Mouse (Mus musculus) ZHBTc4 (cell line): ENCODE measurements around the gene Gm21876.
"Not testable (repeated sequence)": the region's sequence is repeated elsewhere in the genome, so short reads cannot be mapped to it uniquely, and the experiment has no call there.

Experiments
- DNase-seq: peaks from one replicate; pipeline ENCODE4 v3.0.0-alpha.2; 2011; ENCODE audit warnings: low read depth, low spot score

Gm21876 gene

GRCm38 (mm10) chrX:21175553-21175952, at the start of gene Gm21876:
Gm21876 (minus strand) TSS chrX:21175653.
- no peak for DNase-seq

GRCm38 (mm10) chrX:21220422-21220821, 45.0 kb upstream of the Gm21876 start:
- no peak for DNase-seq

- not testable (repeated sequence) for DNase-seq
Observed at GRCm38 (mm10) chrX:21146675-21147074, 28.8 kb downstream of the Gm21876 start.
